Mouse (Mus musculus) retina, postnatal 1 day (tissue): Measurements from ENCODE around the gene Rara.
"Not testable (repeated sequence)": the region's sequence is repeated elsewhere in the genome, so short reads cannot be mapped to it uniquely, and the experiment has no call there.

Experiments
- DNase-seq: peaks from one replicate; pipeline ENCODE4 v3.0.0-alpha.2; 2012

Gene Rara

GRCm38 (mm10) chr11:98924633-98925175, 2.9 kb upstream of the Rara start:
- DNase-seq, result no peak

- peak; percentile 95 for DNase-seq
Observed at GRCm38 (mm10) chr11:98925265-98925721, 2.3 kb upstream of the Rara start.

- peak; percentile 94 for DNase-seq
Observed at GRCm38 (mm10) chr11:98925868-98926311, 1.7 kb upstream of the Rara start.

- DNase-seq, result no peak
Observed at GRCm38 (mm10) chr11:98926553-98926952, 1.1 kb upstream of the Rara start.

DNA sequence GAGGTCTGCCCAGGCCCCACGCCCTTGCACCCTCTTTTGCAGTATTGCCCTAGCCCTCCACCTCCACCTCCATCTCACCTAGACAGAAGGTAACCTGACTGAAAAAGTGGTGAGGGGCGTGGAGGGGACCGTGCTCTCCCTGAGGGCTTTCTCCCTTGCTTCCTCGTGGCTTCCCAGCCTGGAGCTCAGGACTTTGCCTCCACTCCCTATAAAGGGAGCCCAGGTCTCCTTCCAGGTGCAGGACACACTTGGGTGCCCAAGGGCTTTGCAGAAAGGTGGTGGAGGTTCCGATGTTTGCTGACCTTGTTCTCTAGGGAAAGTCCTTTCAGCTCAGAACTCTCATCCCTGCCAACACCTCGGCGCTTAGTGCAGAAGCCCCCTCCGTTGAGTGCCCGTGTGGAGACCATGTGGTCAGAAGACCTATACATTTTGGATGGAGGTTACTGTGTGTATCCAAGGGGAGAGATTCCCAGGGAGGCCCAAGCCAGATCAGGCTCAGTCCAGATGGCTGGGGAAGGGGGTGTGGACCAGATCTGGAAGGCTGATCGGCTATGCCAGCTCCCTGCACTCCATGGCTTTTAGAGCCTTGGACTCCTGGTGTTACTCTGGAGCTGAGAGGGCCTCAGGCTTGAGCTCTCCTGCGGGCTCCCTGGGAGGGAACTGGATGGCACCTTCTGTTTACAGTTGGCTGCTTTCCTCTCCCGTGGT, 722 bp downstream of the Rara start:
- DNase-seq, result peak; percentile 58

DNA sequence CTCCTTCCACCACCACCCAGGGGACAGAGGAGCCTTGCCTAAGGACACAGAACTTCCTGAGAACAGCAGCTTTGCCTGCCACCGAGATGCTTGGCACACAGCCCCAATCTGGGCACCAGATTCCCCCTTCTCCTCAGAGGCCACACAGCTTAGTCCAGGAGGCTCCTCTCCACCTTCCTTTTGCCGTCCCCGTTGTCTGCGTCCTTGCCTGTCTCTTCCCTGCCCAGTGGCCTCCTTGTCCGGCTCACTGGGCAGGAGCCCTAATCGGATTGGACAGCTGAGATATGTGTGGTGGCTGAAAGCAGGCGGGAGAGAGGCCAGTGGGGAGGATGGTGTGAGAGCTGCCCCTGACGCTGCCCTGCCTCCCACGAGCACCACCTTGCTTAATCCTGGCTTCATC, 1.9 kb downstream of the Rara start:
- peak; percentile 97 for DNase-seq

- DNase-seq, result no peak
Observed at GRCm38 (mm10) chr11:98930127-98930601, 2.5 kb downstream of the Rara start.

DNA sequence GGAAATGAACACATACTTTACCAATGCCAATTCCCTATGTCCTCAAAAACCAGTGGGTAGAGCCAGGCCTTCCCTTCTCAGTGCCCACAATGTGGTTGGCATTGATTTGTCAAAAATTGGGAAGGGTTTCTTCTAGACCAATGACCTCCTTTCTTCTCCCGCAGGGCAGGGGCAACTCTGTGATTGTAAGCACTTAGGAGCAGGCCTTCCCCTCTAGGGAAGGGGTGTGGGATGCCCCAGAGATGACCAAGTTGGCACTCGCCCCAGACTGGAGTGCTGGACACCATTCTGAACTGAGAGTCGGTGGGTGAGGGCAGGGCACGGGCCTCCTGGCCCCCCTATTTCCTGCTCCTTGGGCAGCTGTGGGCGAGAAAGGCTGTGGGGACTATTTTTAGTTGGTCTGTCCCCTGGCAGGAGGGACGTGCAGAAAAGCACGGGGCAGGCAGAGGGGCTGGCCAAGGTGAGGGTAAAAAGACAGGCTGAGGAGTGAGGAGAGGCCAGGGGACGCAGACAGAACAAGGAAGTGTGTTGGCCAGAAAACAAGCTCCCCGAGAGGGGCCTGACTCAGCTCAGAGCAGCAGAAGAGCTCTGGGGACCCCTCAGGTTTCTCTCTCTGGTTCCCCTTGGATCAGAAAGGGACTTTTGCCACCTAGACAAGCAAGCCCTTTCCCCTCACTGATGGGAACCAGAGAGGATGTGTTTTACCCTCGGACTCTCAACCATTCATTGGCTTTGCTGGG, 3.3 kb downstream of the Rara start:
- peak; percentile 70 for DNase-seq

GRCm38 (mm10) chr11:98931513-98932292, 4.1 kb downstream of the Rara start:
- peak; percentile 64 for DNase-seq

DNA sequence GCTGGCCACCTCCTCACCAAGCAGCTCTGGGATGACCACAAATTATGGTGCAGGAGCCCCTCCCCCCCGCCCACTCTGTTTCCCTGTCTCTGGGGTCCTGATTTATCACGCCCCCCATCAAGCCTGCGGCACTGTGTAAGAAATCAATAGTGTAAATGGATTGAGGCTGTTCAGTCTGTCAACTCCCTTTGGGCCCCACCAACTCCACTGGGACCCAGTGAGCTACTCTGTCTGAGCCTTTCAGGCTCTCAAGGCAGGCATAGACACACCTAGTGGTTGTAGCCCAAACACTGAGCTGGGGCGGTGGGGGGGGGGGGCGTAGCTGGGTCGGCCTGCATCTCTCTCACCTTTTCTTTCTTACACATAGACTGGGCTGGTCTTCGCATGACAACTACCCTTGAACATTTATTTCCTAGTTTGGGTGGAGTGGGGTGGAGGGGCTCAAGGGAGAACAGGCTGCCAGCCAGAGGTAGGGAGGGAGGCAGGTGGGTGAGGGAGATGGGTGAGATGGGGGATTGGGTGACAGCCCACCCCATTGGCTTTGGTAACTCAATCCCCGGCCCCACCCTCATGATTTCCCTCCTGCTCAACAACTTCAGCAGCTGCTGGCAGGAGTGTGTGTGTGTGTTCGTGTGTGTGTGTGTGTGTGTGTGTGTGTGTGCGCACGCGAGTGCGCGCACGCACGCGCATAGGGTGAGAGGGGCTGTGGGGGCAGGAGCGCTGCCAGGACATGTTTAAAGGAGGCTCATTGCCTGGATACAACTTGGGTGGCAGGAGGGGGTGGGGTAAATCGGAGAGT, 4.9 kb downstream of the Rara start:
- peak; percentile 67 for DNase-seq

GRCm38 (mm10) chr11:98933151-98933550, 5.5 kb downstream of the Rara start:
- DNase-seq, result peak; percentile 77

DNA sequence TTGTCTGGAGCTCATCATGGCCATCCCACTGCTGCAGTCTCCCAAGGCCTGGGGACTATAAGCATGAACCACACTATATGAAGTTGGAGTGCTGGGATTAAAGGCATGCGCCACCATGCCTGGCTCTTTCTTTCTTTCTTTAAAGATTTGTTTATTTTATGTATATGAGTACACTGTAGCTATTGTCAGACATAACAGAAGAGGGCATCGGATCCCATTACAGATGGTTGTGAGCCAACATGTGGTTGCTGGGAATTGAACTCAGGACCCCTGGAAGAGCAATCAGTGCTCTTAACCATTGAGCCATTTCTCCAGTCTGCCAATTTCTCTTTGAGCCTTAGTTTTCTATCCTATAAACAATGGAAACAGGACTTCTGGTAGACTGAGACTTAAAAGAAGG, 6.2 kb downstream of the Rara start:
- DNase-seq, result not testable (repeated sequence)

GRCm38 (mm10) chr11:98934367-98934766, 6.7 kb downstream of the Rara start:
- no peak for DNase-seq

DNA sequence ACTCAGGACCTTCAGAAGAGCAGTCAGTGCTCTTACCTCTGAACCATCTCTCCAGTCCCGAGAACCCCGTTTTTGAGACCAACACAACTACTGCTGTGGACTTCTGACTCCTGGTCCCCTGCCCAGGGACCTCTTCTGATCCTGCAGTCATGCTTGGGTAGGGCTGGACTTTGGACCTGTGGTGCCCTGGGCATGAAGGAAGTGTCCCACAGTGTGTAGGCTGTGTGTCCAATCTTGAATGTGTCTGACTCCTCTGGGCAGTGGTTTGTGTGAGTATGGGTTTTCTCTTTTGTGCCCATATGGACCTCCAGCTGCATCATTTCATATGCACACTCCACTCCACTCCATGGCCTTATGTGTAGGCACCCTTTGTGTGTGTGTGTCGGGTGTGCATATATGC, 7.5 kb downstream of the Rara start:
- no peak for DNase-seq

GRCm38 (mm10) chr11:98936170-98936569, 8.6 kb downstream of the Rara start:
- DNase-seq, result peak; percentile 58

- peak; percentile 46 for DNase-seq
Observed at GRCm38 (mm10) chr11:98936606-98937409, 9.2 kb downstream of the Rara start.

DNA sequence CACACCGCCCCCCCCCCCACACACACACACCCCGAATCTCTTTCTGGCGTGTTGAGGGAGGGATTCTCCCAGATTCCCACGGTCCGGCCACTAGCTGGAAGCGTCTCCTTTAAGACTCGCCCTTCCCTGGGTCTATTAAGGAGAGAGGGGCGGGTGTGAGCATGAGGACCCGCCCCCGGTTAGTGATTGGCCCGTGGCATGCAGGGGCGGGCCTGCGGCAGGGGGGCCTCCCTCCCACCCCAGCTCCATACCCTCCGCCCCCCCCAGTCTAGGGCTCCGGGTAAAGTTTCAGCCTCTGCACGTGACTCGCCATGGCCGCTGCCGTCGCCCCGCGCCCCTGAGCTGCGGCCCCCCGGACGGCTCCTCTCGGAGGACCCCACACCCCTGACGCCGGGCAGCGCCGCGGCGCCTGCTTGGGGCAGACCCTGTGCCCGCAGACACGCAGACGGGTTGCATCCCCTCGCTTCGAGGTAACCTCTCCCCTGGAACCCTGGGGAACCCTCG, 9.8 kb downstream of the Rara start:
- peak; percentile 95 for DNase-seq

GRCm38 (mm10) chr11:98937914-98938694, 10.5 kb downstream of the Rara start:
- no peak for DNase-seq

DNA sequence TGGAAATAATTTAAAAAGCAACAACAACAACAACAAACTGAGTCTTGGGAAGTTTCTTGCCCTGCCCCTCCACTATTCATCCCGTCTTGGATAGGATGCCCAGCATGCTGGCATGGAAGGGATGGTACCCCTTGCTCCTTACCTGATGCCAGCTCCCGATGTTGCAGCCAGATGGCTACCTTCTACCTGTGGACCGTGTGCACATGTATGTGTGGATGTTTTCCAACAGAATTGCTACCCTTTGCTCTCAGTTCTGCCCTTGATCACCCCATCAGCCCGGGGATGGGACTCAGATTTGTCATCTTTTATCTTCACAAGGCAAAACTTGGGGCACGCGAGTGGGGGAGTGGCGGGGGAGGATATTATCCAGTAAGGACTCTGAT, 11.1 kb downstream of the Rara start:
- DNase-seq, result no peak
